Mouse (Mus musculus) thymus, adult 2 months (tissue): ENCODE measurements around the gene Kcnh3.

Experiments used
- CTCF ChIP-seq: fragments of 200-500 bp; IDR thresholded peaks from 2 replicates; pipeline ENCODE4 v1.5.1; 2012; ENCODE audit warnings: mild to moderate bottlenecking, control low read depth, low read length, moderate library complexity, borderline replicate concordance; ENCODE audit not compliant: control insufficient read depth, poor library complexity, insufficient read depth; ENCODE audit errors: extremely low read depth
- POLR2A ChIP-seq: fragments of 200-500 bp; IDR thresholded peaks from 2 replicates; pipeline ENCODE4 v1.6.1; 2012; ENCODE audit warnings: mild to moderate bottlenecking, low read length, control low read depth, moderate library complexity; ENCODE audit not compliant: control insufficient read depth, poor library complexity, insufficient read depth; ENCODE audit errors: extremely low read depth

GRCm38 (mm10) chr15:99242045-99242444, 17.4 kb downstream of the Kcnh3 start:
- no peak for TF ChIP-seq CTCF
- TF ChIP-seq POLR2A: no peak
